In genomic region chr12:53295747-53296146, GRCm38 (mm10) we compare ENCODE assay signal across 11 mouse cellular contexts. TPM values are rescaled to one million over a fixed set of nuclear protein-coding genes. Genes with fewer than 3 reads are reported as not detected.
DNase-seq lines count a peak whose midpoint lies in the region; ATAC-seq lines count a peak whose summit lies in the region.
"Had no signal": no experiment of that assay in that cellular context is flagged by ENCODE, and none has a peak within 500 bp of the region (broad histone marks: within the 10 kb centered on the region; RNA-seq: fewer than 3 reads in every experiment).

No protein-coding gene starts in this region.

- H3K36me3 ChIP-seq in forebrain, embryonic 12.5 days (replicated peaks), result no peaks in the 10 kb centered on the region
- H3K36me3 ChIP-seq in forebrain, embryonic 13.5 days (ENCODE audit: poor library complexity, severe bottlenecking), result no peaks in the 10 kb centered on the region
- no peaks in the 10 kb centered on the region for H3K36me3 ChIP-seq in hindbrain, embryonic 16.5 days (ENCODE audit: control insufficient read depth, insufficient read depth, low read length)
- H3K36me3 ChIP-seq in liver, embryonic 16.5 days (ENCODE audit: control insufficient read depth, insufficient read depth), result no peaks in the 10 kb centered on the region
- H3K36me3 ChIP-seq: embryonic facial prominence, embryonic 12.5 days had no signal

- 0 out of 2 replicates have a peak overlapping the region, but pooled peaks have one; percentile 56 for H3K27ac ChIP-seq in forebrain, embryonic 12.5 days
- no peak overlapping the region; the same call in 1 of the 2 replicates for H3K27ac ChIP-seq in forebrain, embryonic 13.5 days
- no peak overlapping the region for H3K27ac ChIP-seq in hindbrain, embryonic 16.5 days (ENCODE audit: low read depth, low read length)
- H3K27ac ChIP-seq in liver, embryonic 16.5 days (ENCODE audit: low read length), result no peak overlapping the region
- H3K27ac ChIP-seq: embryonic facial prominence, embryonic 12.5 days had no signal

- DNase-seq in Muller cell, postnatal 12 days (ENCODE audit: inconsistent ontology term), result peak; percentile 87
- no peak for DNase-seq in left cerebral cortex, adult 9 months (ENCODE audit: low spot score in 2 of 2)
- no peak for DNase-seq in urinary bladder, postnatal 25 days (ENCODE audit: low spot score)
- no peak for DNase-seq in gastrocnemius, postnatal 14 days
- DNase-seq: B cell, adult 2 months had no signal

- peaks cover 72% of the 10 kb centered on the region for H3K4me1 ChIP-seq in forebrain, embryonic 12.5 days
- H3K4me1 ChIP-seq in forebrain, embryonic 13.5 days, result peaks cover 74% of the 10 kb centered on the region
- peaks cover 22% of the 10 kb centered on the region for H3K4me1 ChIP-seq in hindbrain, embryonic 16.5 days (ENCODE audit: control insufficient read depth, insufficient read depth, low read depth, low read length)
- no peaks in the 10 kb centered on the region for H3K4me1 ChIP-seq in liver, embryonic 16.5 days (ENCODE audit: control insufficient read depth, low read depth, low read length)
- H3K4me1 ChIP-seq: megakaryocyte, embryonic 14.5 days had no signal

- no peaks in the 10 kb centered on the region for H3K27me3 ChIP-seq in forebrain, embryonic 12.5 days
- no peaks in the 10 kb centered on the region for H3K27me3 ChIP-seq in forebrain, embryonic 13.5 days
- no peaks in the 10 kb centered on the region for H3K27me3 ChIP-seq in hindbrain, embryonic 16.5 days (replicated peaks; ENCODE audit: control insufficient read depth, insufficient read depth, low read length)
- H3K27me3 ChIP-seq in liver, embryonic 16.5 days (ENCODE audit: control insufficient read depth, insufficient read depth, low read depth, low read length), result no peaks in the 10 kb centered on the region
- H3K27me3 ChIP-seq: embryonic facial prominence, embryonic 12.5 days; megakaryocyte, embryonic 14.5 days had no signal

- no peaks in the 10 kb centered on the region for H3K9me3 ChIP-seq in forebrain, embryonic 12.5 days
- no peaks in the 10 kb centered on the region for H3K9me3 ChIP-seq in forebrain, embryonic 13.5 days (replicated peaks)
- no peaks in the 10 kb centered on the region for H3K9me3 ChIP-seq in hindbrain, embryonic 16.5 days (ENCODE audit: control insufficient read depth, low read length)
- H3K9me3 ChIP-seq in liver, embryonic 16.5 days (replicated peaks; ENCODE audit: control insufficient read depth, low read length), result no peaks in the 10 kb centered on the region
- H3K9me3 ChIP-seq: embryonic facial prominence, embryonic 12.5 days had no signal

- no peak overlapping the region for H3K4me3 ChIP-seq in forebrain, embryonic 12.5 days (replicated peaks)
- no peak overlapping the region for H3K4me3 ChIP-seq in forebrain, embryonic 13.5 days
- H3K4me3 ChIP-seq in hindbrain, embryonic 16.5 days (ENCODE audit: low read length), result no peak overlapping the region
- H3K4me3 ChIP-seq in liver, embryonic 16.5 days (ENCODE audit: low read depth, low read length), result no peak overlapping the region
- H3K4me3 ChIP-seq: embryonic facial prominence, embryonic 12.5 days; megakaryocyte, embryonic 14.5 days had no signal

- H3K9ac ChIP-seq in forebrain, embryonic 12.5 days, result no peak overlapping the region
- H3K9ac ChIP-seq in forebrain, embryonic 13.5 days, result no peak overlapping the region
- no peak overlapping the region for H3K9ac ChIP-seq in hindbrain, embryonic 16.5 days (ENCODE audit: low read depth, low read length)
- H3K9ac ChIP-seq in liver, embryonic 16.5 days (ENCODE audit: low read depth, low read length), result no peak overlapping the region
- H3K9ac ChIP-seq: embryonic facial prominence, embryonic 12.5 days had no signal

- intact Hi-C loops in gastrocnemius, postnatal 14 days (cut with DNase I; ENCODE audit: low total_unique reads), result no loop called here

- no peak overlapping the region for H3K4me2 ChIP-seq in forebrain, embryonic 12.5 days
- no peak overlapping the region for H3K4me2 ChIP-seq in forebrain, embryonic 13.5 days
- no peak overlapping the region for H3K4me2 ChIP-seq in hindbrain, embryonic 16.5 days (ENCODE audit: low read length)
- H3K4me2 ChIP-seq in liver, embryonic 16.5 days (ENCODE audit: low read depth, low read length), result no peak overlapping the region
- H3K4me2 ChIP-seq: embryonic facial prominence, embryonic 12.5 days had no signal

- WGBS in forebrain, embryonic 12.5 days, result 76% methylated on average over 7 of the region's 7 CpGs
- WGBS in forebrain, embryonic 13.5 days, result 64% methylated on average over 7 of the region's 7 CpGs
- WGBS in hindbrain, embryonic 16.5 days, result 42% methylated on average over 7 of the region's 7 CpGs
- WGBS in liver, embryonic 16.5 days (ENCODE audit: insufficient replicate concordance), result 14% methylated on average over 7 of the region's 7 CpGs

- ATAC-seq in forebrain, embryonic 12.5 days (ENCODE audit: low FRiP score), result no peak
- ATAC-seq in forebrain, embryonic 13.5 days, result no peak
- peak; percentile 23; the same call in 1 of the 2 replicates for ATAC-seq in hindbrain, embryonic 16.5 days
- ATAC-seq in liver, embryonic 16.5 days (ENCODE audit: low read depth), result peak; percentile 41; the same call in 1 of the 2 replicates

RNA-seq across cellular contexts. Expression of gene Npas3, which starts 47.3 kb away (rescaled TPM):
- polyA plus RNA-seq in forebrain, embryonic 12.5 days (2016; fragmentation: Nextera tagmentation; extraction: Ambion mirVana), result 23.1 and 27.7 TPM in 2 replicates
- 16.8 and 17.8 TPM in 2 replicates for polyA plus RNA-seq in forebrain, embryonic 13.5 days (2015; fragmentation: Nextera tagmentation; extraction: Ambion mirVana)
- 21.4 and 21.6 TPM in 2 replicates for polyA plus RNA-seq in hindbrain, embryonic 16.5 days (2015; fragmentation: Nextera tagmentation; extraction: Ambion mirVana)
- 0.12 and 0.26 TPM in 2 replicates for polyA plus RNA-seq in liver, embryonic 16.5 days (2015; fragmentation: Nextera tagmentation; extraction: Ambion mirVana)
- 1 to 10 TPM in 1 of 2 experiments, under 1 TPM in 1; 0.47 to 1.5 TPM for total RNA-seq in gastrocnemius, postnatal 14 days (2021)

Comparison
In these comparisons a context has a peak if more than half of its experiments do, and no peak if none do; other contexts are left out.
1. ATAC-seq: peak in hindbrain, embryonic 16.5 days (single experiment) and liver, embryonic 16.5 days (single experiment); none in forebrain, embryonic 12.5 days (single experiment) and forebrain, embryonic 13.5 days (single experiment).
2. RNA of gene Npas3, which starts 47.3 kb away (polyA plus RNA-seq): 23.1 to 27.7 TPM in forebrain, embryonic 12.5 days, 21.4 to 21.6 TPM in hindbrain, embryonic 16.5 days and 16.8 to 17.8 TPM in forebrain, embryonic 13.5 days; 0.12 to 0.26 TPM in liver, embryonic 16.5 days; every median in the first group is over 10 times any median in the second.